Mouse (Mus musculus) erythroblast, embryonic 14.5 days (primary cell): ENCODE results near the gene Plekhh2. TPM values are rescaled to one million over a fixed set of nuclear protein-coding genes. Genes with fewer than 3 reads are reported as not detected.

Experiments
- H3K27me3 ChIP-seq: 2 replicates; pipeline ENCODE4 v1.6.1; 2012; ENCODE audit warnings: inconsistent platforms; ENCODE audit not compliant: control insufficient read depth
- H3K36me3 ChIP-seq: 2 replicates; pipeline ENCODE4 v1.6.1; 2012; ENCODE audit warnings: mild to moderate bottlenecking, inconsistent platforms; ENCODE audit not compliant: control insufficient read depth
- H3K4me1 ChIP-seq: 2 replicates; pipeline ENCODE4 v1.6.1; 2012; ENCODE audit warnings: inconsistent platforms; ENCODE audit not compliant: control insufficient read depth
- H3K4me3 ChIP-seq: replicated peaks from 2 replicates; pipeline ENCODE3; 2012; ENCODE audit warnings: moderate library complexity, mild to moderate bottlenecking, inconsistent platforms
- H3K9me3 ChIP-seq: 2 replicates; pipeline ENCODE4 v1.6.1; 2012; ENCODE audit warnings: low read length, inconsistent platforms, mixed read lengths; ENCODE audit not compliant: control insufficient read depth
- GATA1 ChIP-seq: IDR thresholded peaks from 2 replicates; pipeline ENCODE4 v1.6.1; 2012; ENCODE audit warnings: low read length, inconsistent platforms, mixed read lengths
- TAL1 ChIP-seq: IDR thresholded peaks from 3 replicates; pipeline ENCODE4 v1.6.1; 2012; ENCODE audit warnings: low read length, inconsistent platforms, mixed read lengths
- polyA plus RNA-seq: library from polyadenylated mRNA; stranded (reverse); fragments of >175 nt; gene quantifications from 2 replicates; pipeline ENCODE4 v1.2.3, GENCODE M21; 2012

Plekhh2 gene
- polyA plus RNA-seq, 1 experiment = not detected

DNA sequence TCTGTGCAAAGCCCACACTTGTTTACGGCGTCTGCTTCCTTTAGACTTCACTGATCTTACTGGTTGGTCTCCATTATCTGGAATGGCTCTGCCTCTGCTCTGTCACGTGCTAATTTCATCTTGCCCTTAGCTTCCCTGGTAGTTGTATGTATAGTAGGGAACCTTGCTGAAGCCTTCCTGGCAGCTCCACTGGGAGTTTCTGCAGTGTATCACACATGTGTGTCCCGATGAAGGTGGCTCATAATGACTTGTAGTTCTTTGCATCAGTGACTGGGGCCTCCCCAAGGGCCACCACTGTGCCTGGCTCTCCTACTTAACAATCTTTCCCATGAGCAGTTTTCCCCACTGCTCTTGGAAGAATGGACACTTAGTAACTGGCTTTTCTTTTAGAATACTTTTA lies 96.9 kb downstream of the Plekhh2 start:
- Histone ChIP-seq H3K36me3 (no peaks in the 10 kb centered on the region), H3K4me1 (no peaks in the 10 kb centered on the region), H3K4me3 (no peak overlapping the region), H3K27me3 (peaks cover under 1% of the 10 kb centered on the region; the same call in 1 of the 2 replicates), H3K9me3 (peaks cover 6% of the 10 kb centered on the region)
- no peak for TF ChIP-seq TAL1
- no peak for TF ChIP-seq GATA1

DNA sequence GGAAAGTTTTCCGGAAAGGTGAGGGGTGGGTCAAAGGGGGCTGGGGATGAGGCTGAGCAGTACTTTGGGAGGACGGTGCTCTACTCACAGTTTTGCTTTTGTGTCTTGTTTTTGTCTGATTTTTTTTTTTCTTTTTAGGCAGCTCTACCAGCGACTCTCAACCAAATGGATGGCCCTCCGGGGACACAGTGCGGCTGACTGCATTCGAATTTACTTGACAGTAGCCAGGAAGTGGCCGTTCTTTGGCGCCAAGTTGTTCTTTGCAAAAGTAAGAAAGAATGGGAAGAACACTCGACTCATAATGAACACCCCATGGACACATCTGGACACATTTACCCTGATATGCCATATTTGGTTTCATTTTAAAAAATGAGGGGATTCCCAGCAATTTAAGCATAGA lies 99.8 kb downstream of the Plekhh2 start:
- no peaks in the 10 kb centered on the region for H3K4me1 ChIP-seq

DNA sequence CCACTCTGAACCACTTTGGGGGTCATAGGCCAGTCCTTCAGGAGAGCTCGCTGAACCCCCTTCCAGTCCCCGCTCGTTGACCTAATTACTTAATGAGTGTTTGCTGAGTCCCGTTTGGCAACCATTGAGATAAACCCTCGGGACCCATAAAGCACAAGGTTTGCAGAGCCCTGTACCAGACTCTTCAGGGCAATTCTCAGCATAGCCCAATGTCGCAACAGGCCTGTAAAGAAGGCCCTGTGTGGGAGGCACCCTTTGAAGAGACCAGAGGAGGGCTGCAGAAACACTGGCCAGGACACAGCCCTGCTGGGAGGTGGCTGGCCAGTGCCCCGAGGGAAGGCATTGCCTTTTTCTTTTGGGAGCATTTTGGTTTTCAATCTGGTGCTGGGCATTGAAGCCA lies 100.3 kb downstream of the Plekhh2 start:
- H3K4me1 ChIP-seq = no peaks in the 10 kb centered on the region
- H3K9me3 ChIP-seq = peaks cover 20% of the 10 kb centered on the region
- no peaks in the 10 kb centered on the region for H3K36me3 ChIP-seq
- TF ChIP-seq TAL1 = no peak
- TF ChIP-seq GATA1 = no peak
- peaks cover 5% of the 10 kb centered on the region; the same call in 1 of the 2 replicates for H3K27me3 ChIP-seq
- H3K4me3 ChIP-seq = no peak overlapping the region

More for the DNA sequence above, 99.8 kb downstream of the Plekhh2 start:
- Histone ChIP-seq H3K4me3 (no peak overlapping the region), H3K27me3 (peaks cover 5% of the 10 kb centered on the region; the same call in 1 of the 2 replicates), H3K9me3 (peaks cover 20% of the 10 kb centered on the region), H3K36me3 (no peaks in the 10 kb centered on the region)
- no peak for TF ChIP-seq GATA1

DNA sequence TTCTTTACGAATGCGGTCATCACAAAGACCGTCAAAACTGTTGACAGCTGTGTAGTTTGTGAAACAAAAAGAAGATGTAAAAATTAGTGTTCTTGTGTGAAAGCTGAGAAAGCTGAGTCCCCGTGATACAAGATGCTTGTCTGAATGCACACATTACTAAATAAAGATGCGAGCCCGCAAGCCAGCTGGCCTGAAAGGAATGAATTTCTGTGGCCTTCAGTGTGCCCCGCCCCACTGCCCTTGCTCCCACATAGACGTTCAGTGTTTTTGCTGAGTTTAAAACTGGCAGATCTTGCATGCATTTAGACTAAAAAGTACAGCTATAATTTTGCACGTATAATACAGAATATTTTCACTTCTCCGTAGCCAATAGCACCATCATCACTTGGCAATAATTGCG lies 104.1 kb downstream of the Plekhh2 start:
- Histone ChIP-seq H3K27me3 (peaks cover 5% of the 10 kb centered on the region; the same call in 1 of the 2 replicates), H3K4me3 (no peak overlapping the region), H3K4me1 (no peaks in the 10 kb centered on the region), H3K9me3 (peaks cover 20% of the 10 kb centered on the region), H3K36me3 (no peaks in the 10 kb centered on the region)
- TF ChIP-seq GATA1 (no peak), TAL1 (no peak)

DNA sequence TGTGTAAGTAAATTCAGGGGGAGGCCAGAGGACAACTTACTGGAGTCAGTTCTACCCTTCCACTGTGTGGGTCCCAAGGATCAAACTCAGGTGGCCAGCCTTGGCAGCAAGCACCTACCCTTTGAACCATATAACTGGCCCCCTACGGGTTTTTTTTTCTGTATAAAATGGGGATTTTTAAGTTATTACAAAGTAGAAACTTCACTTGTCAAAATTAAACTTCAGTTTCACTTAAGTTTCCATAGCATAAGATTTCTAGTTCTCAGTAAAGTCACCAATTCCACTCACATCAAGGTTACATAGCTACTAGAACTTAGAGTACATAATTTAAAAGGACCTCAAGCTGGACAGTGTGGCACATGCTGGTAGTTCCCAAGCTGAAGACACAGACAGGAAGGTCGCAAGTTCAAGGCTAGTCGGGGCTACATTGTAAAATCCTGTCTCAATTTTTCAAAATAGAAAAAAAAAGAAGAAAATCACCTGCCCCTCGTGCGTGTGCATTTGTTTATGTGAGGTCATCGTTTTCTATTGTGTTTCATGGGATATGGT lies 104.9 kb downstream of the Plekhh2 start:
- no peaks in the 10 kb centered on the region for H3K36me3 ChIP-seq
- H3K4me1 ChIP-seq = no peaks in the 10 kb centered on the region
- no peak overlapping the region for H3K4me3 ChIP-seq
- TF ChIP-seq TAL1 = no peak
- no peak for TF ChIP-seq GATA1
- H3K9me3 ChIP-seq = peaks cover 20% of the 10 kb centered on the region
- H3K27me3 ChIP-seq = peaks cover 5% of the 10 kb centered on the region; the same call in 1 of the 2 replicates

DNA sequence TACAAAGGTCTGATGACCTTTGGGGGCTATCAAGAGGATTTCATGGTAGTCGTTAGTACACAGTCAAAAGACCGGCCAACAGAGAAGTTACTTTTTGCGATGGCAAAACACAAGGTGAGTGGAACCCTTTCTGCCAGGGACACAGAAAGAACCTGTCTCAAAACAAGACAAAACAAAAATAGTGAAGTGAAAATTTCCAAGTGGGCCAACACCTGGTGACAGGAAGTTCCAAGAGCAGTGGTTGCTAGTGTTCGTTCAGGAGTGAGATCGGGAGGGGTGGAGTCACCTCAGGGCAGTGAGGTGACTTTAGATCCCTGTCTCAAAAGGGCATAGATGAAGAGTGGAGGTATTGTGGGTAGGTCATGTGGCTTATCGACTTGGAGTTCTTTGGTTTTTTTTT lies 106.3 kb downstream of the Plekhh2 start:
- Histone ChIP-seq H3K4me3 (no peak overlapping the region), H3K9me3 (peaks cover 20% of the 10 kb centered on the region), H3K36me3 (no peaks in the 10 kb centered on the region), H3K27me3 (peaks cover 5% of the 10 kb centered on the region; the same call in 1 of the 2 replicates), H3K4me1 (no peaks in the 10 kb centered on the region)
- TF ChIP-seq TAL1 (no peak), GATA1 (no peak)

DNA sequence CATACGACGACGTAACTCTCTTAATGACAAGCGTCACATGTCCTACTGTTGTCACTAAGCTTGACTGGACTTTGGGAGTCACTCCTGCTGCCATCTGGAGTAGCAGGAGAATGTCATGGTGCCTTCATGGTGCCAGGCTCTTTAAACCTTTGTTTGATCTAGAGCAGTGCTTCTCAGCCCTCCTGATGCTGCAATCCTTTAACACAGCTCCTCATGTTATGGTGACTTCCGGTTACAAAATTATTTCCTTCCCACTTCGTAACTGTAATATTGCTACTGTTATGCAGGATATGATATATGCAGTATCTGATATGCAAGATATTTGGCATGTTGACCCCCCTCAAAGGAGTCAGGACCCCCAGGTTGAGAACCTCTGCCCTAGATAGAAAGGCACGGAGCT lies 107.4 kb downstream of the Plekhh2 start:
- H3K9me3 ChIP-seq = peaks cover 8% of the 10 kb centered on the region
- TF ChIP-seq TAL1 = no peak
- TF ChIP-seq GATA1 = no peak
- no peaks in the 10 kb centered on the region for H3K36me3 ChIP-seq
- no peaks in the 10 kb centered on the region; the same call in 1 of the 2 replicates for H3K27me3 ChIP-seq
- no peaks in the 10 kb centered on the region for H3K4me1 ChIP-seq
- no peak overlapping the region for H3K4me3 ChIP-seq

DNA sequence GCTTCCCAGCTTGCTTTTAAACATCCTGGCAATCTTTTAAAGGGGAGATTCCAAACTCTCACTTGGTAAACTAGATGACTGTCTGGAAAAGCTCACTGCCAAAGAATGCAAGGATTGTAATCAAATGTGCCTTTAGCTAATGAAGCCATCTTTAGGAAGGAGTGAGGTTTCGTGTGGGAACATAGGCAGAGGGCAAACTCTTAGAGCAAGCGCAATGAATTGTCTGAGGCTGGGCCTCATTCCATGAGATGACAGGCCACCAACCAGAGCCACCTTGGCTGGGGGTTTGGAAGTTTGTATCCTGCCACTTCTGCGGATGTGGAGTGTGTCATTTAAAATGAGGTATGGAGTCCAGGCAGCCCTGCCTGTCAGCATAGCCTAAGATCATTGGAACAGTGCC lies 108.4 kb downstream of the Plekhh2 start:
- no peaks in the 10 kb centered on the region for H3K36me3 ChIP-seq
- H3K4me1 ChIP-seq = no peaks in the 10 kb centered on the region
- no peaks in the 10 kb centered on the region for H3K9me3 ChIP-seq
- no peak for TF ChIP-seq TAL1
- no peak for TF ChIP-seq GATA1
- H3K4me3 ChIP-seq = no peak overlapping the region
- H3K27me3 ChIP-seq = no peaks in the 10 kb centered on the region

DNA sequence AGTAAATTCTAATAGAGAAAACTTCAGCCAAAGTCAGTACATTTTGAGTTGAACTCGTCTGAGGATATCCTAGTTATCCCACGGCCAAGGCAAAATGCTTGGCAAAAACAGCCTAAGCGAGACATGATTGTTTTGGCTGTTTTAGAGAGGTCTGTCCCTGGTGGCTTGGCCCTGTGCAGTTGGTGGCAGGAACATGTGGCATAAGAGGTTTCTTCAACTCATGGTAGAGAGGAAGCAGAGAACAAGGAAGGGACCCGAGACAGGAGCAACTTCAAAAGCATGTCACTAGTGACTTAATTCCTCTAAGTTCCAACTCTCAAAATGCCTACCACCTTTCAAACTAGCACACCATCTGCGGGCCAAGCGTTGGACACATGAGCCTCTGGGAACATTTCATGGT lies 108.9 kb downstream of the Plekhh2 start:
- H3K9me3 ChIP-seq = no peaks in the 10 kb centered on the region
- no peak for TF ChIP-seq GATA1
- no peak for TF ChIP-seq TAL1
- no peaks in the 10 kb centered on the region for H3K27me3 ChIP-seq
- H3K36me3 ChIP-seq = no peaks in the 10 kb centered on the region
- H3K4me1 ChIP-seq = no peaks in the 10 kb centered on the region
- no peak overlapping the region for H3K4me3 ChIP-seq

DNA sequence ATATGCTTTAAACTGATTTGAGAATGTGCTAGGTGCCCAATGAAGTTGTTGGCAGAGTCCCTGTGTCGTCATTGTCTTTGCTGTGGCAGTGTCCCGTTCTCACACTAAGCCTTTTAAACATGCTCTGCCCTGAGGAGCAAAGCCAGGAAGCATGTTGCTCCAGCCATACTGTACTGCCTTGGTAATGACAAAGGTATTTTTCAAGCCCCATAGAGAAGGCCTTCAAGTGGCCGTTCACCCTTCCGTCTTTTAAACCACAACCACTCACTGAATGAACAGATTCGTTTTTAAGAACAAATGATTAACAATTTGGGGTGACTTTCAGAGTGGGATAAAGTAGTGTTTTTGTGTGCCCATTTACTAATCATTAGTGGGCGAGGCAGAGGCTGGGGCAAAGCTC lies 109.5 kb downstream of the Plekhh2 start:
- H3K27me3 ChIP-seq = no peaks in the 10 kb centered on the region
- peaks cover 1% of the 10 kb centered on the region for H3K4me1 ChIP-seq
- H3K36me3 ChIP-seq = no peaks in the 10 kb centered on the region
- H3K4me3 ChIP-seq = no peak overlapping the region
- no peaks in the 10 kb centered on the region for H3K9me3 ChIP-seq
- TF ChIP-seq GATA1 (no peak), TAL1 (no peak)
